Mouse (Mus musculus) layer of hippocampus, adult 11-12 months (tissue): ENCODE measurements at regions not wholly inside any gene's neighbourhood (a gene's known extent, or its start where the extent isn't known, plus 50 kb on each side); places are given as distances from the start of the nearest gene placed in this dataset.

ENCODE experiments used
- DNase-seq: peaks from one replicate; pipeline ENCODE4 v3.0.0; 2022; ENCODE audit warnings: low spot score

DNA sequence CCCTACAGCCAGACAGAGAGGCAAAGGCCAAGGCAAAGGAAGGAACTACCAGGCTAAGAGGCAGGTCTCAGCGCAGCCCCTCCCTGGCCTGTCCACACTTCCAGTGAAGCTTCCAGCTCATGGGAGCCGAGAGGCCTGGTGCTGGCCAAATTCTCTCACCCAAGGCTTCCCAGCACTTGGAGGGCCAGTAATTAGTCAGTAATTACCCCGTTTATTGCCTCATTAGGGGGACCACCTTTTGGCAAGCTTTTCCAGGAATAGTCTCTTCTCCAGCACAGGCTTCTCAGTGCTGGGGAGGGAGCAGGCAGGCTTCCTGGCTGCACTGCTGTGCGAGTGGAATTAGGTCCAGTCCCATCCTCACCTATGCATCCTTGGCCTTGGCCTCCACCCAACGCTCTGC lies 252.8 kb upstream of the Nxpe4 start:
- DNase-seq, result no peak

DNA sequence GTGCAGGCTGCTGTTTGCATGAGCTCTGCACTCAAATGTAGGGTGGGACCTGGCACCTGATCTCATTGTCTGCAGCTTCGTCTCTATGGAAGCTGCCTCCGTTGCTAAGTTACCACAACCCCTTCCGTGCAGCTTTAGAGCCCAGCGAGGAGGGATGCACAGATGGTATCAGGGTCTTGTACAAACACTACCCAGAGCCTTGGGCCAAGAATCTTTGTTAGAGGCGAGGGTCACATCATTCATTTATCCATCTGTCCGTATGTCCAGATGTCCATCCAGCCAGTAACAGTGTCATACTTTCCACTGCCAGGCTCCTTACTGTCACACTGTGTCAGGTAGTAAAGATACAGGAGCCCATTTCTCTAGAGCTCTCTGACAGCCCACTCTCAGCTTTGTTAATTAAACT lies 251.3 kb upstream of the Nxpe4 start:
- DNase-seq, result peak; percentile 64

DNA sequence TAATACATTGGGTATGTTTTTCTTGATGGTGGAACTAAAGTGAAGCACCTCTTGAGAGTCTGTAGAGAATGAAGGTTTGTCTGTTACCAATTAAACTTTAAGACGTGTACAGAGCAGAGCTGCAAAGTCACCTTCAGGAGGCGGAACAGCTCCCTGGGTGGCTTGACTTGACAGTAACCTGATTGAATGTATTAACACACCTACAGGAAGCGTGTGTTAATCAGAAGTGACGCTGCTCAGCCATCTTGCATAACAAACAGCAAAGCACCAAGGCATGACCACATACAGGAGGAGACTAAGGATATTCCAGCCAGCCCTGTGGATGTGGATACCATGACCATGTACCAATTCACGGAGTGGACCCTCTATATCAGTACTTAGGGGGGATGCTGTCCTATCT lies 249.0 kb upstream of the Nxpe4 start:
- no peak for DNase-seq

DNA sequence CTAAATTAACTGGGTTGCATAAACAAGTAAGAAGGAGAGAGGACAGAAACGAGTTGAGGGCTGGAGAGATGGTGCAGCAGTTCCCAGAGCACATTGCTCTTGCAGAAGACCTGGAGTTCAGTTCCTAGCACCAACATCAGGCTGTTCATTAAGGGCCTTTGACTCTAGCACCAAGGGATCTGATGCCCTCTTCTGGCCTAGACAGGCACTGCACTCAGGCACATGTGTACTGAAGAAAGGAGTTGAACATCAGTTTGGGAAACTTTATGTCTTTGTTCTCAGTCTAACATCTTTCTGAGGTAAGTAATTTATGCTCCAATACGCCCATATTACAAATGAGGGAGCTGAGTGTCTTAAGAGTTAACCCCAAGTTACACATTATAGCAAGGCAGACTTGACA lies 226.5 kb upstream of the Nxpe4 start:
- no peak for DNase-seq

DNA sequence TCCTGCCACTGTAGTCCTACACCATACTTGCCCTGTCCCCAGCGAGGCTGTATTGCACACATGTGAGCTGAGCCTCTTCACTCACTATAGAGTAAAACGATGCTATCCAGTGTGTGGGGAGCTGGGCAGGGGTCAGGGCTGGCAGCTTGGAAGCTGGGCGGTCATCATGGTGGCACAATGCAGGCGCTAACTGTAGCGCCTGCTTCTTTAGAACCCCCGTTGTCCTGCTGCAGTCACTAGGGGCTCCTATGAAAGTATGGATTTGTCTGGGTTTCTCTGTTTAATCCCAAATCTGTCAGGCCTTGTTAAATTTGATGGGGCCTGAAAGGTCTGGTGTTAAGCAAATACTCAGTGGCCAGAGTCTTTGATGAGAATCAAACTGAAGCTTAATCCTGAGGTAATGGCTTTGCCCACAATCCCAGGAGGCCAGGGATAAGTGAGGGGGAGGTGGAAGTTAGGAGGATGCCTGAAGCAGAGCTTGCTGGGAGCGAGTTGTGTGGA lies 225.8 kb upstream of the Nxpe4 start:
- no peak for DNase-seq

DNA sequence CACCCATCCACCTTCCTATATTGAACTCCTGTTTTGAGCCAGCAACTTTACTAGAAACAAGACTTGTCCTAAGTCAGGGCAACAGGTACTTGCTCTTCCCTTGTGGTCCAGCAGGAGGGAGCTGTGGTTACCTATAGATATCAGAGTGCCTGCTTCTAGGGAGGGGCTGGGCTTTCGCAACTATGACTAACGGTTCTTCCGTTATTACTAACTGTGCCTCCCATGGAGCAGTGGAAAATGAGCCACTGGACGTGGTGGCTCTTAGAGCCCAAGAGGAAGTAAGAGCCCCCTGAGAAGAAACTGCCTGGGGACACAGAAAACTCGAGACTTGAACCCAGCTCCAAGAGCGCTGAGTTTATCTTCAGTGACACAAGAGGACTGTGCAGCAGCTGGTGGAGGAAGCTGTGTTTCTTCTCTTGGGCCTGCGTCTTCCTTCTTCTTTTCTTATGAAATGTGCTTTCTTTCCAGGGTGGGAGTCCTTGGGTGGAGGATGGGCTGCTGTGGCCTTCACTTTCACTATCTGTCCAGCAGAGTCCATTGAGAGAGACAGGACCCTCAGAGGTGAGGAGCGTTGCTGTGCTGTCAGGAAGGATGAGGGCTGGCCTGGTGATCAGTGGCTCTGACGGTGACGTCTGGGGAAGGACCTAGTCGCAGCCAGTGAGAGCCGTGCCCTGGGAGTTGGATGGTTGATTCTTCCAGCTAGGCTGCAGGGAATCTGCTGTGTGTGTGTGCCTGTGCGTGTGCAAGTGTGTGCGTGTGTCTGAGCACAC lies 222.7 kb upstream of the Nxpe4 start:
- DNase-seq, result no peak

DNA sequence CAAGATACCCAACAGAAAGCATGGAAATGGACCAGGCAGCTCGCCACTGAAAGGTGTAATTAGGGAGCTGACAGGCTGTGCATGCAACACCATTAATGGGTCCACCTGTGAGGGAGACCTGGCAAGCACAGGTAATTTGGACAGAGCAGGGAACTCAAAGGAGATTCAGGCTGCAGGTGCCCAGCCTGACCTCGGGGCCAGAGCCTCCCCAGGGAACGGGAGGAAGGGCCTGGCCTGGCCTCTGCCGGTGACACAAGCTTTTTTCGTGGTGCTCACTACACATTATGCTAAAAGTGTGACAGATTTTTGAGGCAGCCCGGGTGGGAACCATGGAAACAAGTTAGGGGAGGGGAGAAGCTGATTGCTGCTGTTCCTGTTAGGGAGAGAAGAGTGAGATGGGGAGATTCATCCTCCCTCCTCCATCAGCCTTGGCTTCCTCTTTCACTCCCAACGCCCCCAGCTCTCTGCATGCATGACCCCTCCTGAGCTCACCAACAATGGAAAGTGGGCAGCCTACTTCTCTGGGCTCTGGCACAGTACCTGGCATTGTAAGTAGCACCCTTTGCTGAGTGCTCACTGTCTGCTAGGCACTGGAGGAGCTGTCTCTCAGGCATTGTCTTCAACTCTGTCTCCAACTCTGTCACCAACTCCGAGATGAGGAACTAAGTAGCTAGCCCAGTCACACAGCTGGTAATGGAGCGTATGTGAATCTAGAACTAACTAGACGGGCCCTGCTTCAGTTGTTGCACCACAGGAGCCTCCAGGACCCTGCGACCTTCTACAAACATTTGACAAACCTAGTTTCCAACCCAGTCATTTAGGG lies 218.9 kb upstream of the Nxpe4 start:
- DNase-seq, result peak; percentile 61

DNA sequence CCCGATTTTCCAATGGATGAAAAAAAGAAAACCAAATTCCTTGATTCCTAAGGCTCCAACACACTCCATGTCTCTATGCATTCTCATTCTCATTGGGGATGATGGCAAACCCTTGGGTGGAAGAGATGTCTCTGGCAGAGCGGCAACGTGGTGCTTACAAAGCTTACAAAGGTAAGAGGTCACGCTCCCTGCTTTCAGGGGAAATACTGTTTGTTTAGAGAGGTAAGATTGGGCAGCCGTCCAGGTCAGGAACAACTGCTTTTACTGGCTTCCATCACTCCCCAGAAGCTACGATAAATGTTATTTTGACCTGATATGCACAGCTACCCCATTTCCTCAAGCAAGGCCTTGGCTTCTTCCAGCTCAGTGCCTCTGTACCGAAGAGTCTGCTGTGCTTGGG lies 215.6 kb upstream of the Nxpe4 start:
- no peak for DNase-seq

DNA sequence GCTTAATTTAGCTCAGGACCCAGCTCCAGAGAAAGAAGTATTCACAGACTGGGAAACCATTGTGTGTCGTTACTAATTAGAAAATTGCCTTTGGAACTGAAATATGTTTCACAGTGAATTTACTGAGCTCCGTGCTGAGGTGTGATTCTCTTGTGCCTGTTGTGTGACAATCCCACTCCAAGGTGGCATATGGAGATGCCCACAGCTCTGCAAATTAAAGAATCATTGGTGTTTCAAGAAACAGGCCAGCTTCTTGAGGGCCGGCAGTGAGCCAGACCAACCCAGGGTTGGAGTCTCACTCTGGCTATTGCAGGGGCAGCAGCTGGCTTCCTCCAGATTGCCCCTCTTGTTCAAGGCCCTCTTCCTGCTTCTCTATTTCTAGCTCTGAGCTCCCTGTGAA lies 203.9 kb upstream of the Nxpe4 start:
- peak; percentile 15 for DNase-seq

DNA sequence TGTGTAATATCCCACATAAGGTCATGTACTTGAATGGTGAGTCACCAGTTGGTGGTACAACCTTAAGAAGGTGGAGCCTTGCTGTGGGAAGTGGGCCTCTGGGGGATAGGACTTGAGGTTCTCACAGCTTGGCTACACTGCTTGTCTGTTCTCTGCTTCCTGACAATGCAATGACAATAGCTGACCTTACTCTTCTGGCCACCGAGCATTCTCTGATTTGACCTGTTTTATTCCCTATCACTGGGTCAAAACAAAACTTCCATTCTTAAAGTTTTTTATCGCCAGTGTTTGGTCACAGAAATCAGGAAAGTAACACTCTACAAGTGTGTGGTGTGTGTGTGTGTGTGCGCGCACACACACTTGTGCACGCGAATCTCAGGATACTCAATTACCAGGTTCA lies 203.0 kb upstream of the Nxpe4 start:
- DNase-seq, result no peak

DNA sequence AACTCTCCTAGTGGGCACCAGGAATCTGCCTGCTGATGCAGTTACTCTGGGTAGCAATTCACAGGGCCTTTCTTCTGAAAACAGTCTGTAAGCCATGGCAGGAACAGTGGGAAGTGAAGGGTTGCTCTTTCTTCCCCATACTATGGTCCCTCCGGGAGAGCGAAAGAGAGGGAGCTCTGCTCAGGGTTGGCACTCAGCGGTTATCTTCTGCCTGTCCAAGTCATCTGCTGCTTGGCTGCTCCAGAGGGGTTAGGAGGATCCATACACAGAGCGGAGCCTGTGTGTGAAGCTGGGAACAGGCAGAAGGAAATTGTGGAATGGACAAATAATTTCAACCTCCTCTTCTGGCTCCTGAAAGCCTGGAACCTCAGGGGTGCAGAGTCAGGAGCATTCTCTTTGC lies 200.6 kb upstream of the Nxpe4 start:
- no peak for DNase-seq

DNA sequence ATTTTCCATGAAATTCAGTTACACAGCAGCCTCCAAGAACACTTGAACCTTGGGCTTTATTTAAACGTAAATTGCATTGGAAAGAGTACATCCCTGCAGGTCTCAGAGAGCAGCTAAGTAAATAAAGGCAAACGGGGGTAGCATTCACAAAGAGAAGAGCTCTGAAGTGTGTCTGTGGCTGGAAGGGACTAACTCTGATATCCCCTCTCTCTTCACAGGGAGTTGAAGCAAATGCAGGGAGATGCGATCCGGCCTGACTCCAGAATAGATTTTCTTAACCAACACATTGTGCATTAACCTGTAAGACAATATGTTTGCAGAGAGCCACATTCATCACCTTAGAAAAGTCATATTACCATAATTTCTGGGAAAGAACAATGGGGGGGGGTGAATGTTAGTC lies 199.7 kb upstream of the Nxpe4 start:
- DNase-seq, result no peak

DNA sequence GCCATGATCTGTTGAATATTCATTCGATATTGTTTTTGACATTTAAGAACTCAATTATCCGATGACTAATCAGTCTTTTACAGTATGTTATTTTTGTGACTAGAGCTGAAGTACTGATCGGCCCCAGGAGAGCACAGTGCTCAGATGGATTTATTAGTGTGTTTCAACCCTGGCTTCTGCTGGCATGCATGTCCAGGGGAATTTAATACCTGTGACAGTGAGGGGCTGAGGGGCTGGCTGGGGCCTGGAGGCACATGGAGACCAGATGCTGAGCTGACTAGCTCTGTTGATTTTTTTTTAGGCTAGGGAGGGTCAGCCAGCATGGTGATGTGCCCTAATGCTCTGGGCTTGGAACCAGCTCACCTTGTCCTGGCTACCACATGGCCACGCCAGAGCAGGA lies 199.2 kb upstream of the Nxpe4 start:
- no peak for DNase-seq

DNA sequence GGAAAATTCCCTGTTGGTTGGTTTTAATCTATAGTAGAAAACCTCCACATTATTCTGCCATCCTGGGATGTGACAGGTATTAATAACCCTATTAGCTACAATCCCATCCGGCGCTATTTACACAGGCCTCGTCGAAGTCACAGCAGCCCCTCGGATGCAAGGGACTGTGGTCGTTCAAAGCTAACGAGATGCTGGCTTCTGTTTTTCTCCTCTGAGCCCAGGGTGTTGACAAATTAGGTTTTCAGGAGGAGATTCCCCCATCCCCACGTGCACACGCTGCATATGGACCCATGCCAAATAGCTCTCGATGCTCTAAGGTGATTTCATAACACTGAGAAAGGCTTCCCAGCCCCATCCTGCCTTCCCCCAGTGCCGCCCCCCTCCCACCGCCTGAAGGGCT lies 188.7 kb upstream of the Nxpe4 start:
- no peak for DNase-seq

DNA sequence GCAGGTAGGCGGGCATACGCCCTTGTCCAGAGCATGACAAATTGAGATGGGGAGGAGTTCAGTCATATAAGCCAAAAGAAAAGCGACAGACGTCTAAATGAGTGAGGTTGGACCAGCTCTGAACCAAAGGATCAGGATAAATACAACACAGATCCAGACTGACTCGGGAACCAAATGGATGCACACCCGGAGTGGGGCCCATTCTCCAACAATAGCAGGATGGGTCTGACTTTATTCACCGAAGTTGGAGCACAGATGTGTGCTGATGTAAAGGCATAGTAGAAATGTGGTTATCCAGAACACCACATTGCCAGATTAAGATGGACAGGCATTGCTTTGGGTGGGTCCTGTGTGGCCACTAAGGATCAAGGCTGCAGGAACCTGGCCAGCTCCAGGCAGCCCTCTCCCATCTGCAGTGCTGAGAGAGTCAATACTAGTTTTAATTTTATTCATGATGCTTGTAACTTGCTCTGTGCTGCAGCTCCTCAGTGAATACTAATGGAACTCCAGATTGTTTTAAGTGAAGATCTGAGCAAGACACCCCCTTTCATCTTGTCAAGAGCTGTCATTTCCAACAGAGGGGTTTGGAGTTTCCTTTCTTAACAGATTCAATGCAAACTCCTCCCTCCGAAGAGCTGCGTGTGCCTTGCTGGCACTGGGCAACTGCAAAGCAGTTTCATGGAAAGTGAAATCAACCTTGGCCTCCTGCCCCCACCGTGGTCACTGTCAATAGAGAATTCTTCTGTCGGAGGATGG lies 176.3 kb upstream of the Nxpe4 start:
- DNase-seq, result no peak

DNA sequence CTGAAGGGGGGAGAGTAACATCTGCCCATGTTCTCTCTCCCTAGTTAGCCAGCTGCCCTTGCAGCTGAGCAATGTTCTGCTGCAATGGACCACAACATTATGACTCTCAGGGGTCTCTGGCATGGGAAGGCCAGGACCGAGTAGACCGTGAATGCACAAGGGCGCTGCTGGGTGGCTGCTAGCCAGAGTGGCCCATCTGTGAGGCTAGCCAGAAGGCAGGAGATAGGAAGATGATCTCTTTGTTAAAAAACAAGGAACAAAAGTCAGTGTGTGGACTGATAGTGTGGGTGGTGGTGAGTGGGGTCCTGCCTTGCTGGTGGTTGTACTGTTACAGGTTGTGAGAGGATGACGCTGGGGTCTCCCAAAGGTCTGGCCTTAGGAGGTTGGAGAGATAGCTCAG lies 174.6 kb upstream of the Nxpe4 start:
- no peak for DNase-seq

DNA sequence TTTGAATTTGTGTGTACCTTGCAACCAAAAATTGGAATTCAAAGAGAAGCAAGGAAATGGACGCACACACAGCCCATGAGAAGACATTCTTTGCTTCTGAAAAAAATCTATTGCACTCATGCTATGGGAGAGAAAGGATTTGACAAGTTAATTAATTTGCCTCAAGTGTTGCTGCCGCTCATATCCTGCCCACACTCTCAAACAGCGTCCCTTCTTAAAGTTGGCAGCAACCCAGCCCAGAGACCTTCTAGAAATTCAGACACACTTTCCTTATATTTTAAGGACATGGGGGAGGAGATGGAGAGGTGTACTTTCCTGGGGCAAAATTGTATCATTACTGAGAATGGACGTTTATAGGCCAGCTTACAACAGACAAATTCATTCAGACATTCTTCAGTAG lies 167.2 kb upstream of the Nxpe4 start:
- no peak for DNase-seq

DNA sequence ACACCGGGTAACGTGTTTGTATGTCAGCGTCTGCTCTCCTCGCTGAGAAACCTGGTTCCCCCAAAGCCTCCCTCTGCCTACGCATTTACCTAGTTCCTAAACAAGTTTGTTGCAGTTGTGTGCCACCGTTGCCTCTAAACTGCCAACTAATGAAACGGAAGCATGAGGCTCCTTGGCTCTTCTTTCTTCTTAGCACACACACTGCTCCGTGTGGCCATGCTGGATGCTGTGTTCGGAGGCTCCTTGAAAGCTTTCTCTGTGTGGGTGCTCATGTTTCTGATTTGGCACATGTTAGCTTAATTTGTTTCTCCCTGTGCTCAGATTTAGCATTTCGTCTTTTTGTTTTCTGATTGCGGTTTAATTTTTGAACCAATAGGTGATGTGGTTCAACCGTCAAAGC lies 162.2 kb upstream of the Nxpe4 start:
- DNase-seq, result no peak

DNA sequence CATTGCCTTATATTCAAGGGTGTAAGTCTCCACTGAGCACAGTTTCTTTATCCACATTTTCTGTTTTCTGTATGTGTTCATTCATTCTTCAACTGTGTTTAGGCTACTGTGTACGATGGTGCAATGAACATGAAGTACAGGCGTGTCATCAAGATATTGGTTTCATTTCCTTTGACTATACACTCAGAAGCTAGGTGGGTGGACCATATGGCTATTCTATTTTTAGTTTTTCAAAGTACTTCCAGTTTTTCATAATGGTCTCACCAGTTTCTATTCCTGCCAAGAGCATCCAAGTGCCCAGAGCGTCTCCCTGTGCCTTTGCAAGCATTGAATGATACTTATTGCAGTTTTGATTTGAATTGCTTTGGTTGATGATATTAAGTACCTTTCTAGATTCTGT lies 132.8 kb upstream of the Nxpe4 start:
- peak; percentile 25 for DNase-seq

DNA sequence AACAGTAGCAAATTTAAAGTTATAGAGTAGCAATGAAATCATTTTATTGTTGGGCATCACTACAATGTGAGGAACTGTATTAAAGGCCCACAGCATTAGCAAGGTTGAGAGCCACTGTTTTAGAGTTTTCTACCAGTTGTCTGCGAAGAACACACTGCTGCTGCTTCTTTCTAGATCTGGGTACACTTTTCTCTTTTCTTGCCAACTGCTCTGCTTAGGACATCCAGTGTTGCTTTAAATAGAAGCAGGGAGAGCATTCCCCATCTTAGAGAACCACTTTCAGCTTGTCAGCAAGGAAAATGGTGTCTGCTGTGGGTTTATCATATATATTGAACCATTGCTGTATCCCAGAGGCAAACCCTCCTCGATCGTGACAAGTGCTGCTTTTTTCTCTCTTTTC lies 131.0 kb upstream of the Nxpe4 start:
- DNase-seq, result no peak

DNA sequence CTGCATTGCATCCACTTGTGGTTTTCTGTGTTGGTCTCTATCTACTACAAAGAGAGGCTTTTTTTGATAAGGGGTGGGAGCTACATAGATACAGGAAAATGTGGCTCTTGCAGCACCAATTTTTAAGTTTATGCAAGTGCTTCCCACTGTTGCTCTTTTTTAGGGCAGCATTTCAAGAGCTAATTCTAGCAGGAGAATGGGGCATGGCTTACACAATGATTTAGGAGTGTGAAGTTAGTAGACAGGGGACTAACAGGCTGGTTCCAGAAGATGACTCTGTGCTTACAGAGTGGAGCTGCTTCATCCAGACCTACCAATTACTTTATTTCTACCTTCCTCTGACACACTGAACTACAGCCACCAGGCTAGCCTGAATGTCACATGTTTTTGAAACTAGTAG lies 125.9 kb upstream of the Nxpe4 start:
- DNase-seq, result no peak

DNA sequence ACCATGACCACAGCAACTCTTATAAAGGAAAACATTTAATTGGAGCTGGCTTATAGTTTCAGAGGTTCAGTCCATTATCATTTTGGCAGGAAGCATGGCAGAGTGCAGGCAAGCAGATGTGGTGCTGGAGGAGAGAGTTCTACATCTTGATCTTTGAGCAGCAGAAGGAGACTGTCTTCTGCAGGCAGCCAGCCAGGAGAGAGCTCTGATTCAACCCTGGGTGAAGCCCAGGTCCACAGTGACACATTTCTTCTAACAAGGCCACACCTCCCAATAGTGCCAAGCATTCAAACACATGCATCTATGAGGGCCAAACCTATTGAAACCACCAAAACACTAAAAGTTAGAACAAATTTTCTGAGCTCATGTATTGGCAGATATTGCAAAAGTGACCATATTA lies 117.0 kb upstream of the Nxpe4 start:
- DNase-seq, result no peak

DNA sequence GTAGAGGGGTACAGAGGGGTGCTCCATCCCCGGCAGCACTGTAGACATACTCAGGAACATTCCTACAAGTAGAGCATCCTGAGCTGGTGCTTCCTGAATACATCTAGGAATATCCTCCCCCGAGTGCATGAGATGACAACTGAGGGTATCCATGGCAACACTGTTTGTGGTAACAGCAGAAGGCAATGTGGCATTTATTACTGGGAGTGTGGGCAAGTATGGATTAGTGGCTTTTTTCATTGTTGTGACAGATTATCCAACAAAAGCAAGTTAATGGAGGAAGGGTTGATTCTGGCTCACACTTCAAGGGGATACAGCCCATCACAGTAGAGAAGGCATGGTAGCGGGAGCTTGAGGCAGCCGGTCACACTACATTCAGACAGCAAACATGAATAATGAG lies 114.0 kb upstream of the Nxpe4 start:
- DNase-seq, result peak; percentile 46
